Mouse (Mus musculus): ENCODE results near the gene Hunk.

The Hunk gene

DNA sequence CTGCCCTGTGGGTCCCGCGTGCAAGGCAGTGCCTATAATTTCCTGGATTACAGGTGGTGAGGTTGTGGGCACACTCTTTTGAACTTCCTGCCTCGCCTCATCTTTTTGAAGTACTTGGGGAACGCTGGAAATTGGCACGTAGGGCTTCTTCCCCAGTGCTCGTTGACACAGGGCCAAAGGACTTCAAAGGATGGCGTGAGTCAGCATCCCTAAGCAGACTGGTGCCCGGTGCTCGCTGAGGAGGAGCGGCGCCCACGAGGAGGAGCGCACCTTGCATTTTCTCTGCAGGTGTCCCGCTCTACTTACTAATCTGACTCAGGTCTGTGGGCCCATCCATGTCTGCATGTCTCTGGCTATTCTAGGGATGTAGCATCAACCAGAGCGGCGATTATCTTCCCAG is 4.9 kb downstream of the Hunk start:
- DNase-seq (ENCODE audit: low read depth, low spot score): no peak

DNA sequence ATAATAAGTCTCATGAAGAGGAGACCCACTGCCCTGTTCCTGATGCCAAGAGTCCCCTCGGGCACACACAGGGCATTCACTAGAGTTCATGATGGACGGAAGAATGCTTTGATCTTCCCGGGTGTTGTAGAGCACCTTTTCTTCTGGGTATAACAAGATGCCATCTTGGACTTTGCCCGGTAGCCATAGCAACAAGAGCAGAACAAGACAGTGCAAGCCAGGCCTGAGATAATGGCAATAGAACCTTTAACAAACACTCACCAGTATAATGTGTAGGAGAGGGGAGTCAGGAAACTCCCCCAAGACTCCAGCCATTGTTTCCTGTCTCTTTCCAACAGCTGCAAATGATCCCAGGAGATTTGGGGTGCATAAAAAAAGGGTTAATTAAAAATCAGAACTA is 8.9 kb downstream of the Hunk start:
- no peak for DNase-seq (ENCODE audit: low read depth, low spot score)

DNA sequence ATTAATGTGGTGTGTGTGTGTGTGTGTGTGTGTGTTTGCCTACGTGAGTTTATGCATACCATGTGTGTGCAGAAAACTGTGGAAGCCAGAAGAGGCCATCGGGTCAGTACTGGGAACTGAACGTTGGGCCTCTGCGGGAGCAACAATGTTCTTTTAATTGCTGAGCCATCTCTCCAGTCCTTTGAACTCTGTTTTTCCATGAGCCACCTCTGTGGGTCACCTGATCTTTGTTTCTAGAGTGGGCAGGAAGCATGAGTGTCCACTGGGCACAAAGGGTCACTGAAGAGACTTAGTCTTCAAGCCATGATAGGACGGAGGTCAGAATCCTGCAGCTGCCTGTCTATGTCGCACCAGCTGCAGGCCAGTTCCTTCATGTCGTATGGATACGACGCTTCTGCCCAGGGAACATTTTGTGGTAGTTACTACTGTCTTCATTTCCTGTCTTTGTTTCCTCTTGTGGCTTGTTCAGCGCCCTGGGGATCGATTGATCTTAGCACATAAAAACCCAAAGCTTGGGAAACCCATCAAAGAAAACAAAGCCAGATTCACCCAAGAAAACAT is 10.3 kb downstream of the Hunk start:
- DNase-seq (ENCODE audit: low read depth, low spot score): no peak

DNA sequence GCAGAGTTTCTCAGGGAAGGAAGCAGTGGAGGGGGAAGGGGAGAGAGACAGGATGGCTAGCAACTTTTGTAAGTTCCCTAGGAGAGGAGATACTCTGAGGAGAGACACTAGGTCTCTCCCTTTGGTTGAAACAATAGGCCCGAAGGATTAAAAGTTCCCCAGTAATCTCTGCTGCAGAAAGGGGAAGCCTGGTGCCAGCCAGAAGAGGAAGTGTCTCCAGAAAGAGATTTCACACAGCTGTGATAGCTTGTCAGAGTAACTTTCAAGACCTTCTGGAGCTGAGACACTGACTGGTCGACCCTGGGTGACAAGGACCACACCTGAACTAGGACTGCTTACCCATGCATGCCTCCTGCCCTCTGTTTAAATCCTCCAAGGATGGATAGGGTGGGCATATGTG is 11.1 kb downstream of the Hunk start:
- no peak for DNase-seq (ENCODE audit: low read depth, low spot score)

DNA sequence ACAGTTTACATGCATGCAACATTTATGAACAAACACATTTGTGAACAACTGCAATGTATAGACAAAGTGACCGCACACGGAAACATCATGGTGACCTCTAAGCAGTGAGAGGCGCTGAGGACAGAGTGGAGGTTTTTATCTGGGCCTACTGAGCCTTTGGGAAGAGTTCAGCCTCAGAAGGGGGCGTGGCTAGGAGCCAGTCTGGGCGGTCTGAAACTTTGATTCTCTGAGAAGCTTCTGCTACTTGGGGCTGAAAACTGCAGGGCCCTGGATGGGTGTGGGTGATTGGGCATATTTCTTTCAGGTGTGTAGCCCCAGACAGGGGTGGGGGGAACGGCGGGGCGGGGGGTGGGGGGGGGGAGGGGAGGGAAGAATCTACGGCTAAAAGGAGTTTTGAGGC is 14.5 kb downstream of the Hunk start:
- DNase-seq (ENCODE audit: low read depth, low spot score): no peak

DNA sequence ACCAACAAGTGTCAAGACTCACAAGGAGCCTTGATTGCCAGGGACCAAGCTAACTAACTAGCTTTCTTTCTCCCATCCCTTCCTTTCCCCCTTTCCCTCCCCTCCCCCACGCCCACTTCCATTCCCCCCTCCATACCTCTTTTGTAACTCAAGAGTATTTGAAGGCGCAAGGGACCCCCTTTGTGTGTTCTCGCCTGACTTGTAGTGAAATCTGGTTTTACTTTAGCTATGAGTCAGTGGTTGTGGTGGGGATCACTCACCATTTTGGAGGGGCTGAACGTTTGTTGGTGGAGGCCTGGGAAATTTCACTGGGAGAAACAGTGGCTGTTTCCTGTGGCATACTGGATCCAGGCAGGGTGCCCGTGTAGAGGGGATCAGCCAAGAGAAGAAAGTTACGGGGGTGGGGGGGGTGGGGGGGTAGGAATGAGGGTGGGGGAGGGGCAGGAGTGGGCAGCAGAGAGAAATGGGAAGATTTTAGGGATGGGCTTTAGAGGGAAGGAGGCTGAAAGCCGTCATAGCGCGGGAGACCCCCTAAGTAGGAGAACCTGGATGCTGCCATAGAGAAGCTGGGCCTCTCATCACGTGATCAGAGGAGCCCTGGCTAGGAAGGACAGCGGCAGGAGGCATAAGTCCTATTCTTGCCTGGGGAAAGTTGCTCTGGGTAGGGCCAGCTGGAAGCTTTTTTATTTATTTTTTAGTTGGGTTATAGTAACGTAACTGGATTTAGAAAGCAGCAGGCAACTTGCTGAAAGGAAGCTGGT is 15.3 kb downstream of the Hunk start:
- DNase-seq (ENCODE audit: low read depth, low spot score): no peak

DNA sequence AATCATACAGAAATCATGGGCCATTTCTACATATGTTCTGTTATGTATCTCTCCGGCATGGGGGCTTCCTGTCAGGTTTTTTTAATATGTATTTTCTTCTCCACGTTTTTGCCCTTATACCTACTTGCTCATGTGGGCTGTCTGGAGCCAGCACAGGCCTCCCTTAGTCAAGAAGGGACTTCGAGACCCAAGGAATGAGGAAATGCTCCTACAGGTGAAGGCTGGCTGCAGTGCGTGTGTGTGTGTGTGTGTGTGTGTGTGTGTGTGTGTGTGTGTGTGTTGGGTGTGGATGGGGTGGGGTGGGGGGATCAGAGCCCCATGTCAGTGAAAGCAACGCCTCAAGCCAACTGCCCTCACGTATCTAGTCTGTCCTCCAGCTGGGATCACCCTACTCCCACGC is 16.5 kb downstream of the Hunk start:
- DNase-seq (ENCODE audit: low read depth, low spot score): no peak

DNA sequence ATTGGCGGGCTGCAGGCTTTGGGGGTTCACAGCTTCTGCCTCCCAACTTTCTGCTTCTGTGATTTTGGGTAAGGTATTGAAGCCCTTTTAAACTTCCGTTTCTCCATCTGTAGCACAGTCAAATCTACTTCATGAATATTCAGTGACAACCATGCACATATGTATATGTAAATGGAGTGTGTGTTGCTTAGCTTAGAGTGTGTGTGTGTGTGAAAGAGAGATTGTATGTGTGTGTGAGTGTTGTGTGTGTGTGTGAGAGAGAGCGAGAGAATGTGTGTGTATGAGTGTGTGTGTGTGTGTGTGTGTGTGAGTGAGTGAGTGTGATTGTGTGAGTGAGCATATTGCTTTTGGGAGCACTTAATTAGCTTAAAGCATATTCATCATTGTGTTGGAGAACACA is 19.4 kb downstream of the Hunk start:
- DNase-seq (ENCODE audit: low read depth, low spot score): no peak

DNA sequence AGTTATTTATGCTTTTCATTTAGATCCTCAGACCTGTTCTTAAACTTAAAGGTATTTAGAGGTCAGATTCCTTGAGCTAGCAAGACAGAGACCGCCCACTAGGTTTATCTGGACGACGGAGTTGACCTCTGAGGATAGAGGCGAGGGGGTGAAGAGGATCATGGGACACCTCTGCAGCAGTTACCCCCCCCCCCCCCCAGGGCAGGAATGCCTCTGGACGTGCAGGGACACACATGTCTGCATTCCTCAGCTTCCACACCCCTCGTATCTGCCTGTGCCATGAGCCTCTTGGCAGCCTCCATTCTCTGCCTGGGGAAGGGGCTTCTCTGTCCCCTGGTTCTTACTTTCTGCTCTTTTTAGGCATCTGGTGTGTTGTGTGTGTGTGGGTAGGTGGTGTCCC is 19.8 kb downstream of the Hunk start:
- DNase-seq (ENCODE audit: low read depth, low spot score): no peak

DNA sequence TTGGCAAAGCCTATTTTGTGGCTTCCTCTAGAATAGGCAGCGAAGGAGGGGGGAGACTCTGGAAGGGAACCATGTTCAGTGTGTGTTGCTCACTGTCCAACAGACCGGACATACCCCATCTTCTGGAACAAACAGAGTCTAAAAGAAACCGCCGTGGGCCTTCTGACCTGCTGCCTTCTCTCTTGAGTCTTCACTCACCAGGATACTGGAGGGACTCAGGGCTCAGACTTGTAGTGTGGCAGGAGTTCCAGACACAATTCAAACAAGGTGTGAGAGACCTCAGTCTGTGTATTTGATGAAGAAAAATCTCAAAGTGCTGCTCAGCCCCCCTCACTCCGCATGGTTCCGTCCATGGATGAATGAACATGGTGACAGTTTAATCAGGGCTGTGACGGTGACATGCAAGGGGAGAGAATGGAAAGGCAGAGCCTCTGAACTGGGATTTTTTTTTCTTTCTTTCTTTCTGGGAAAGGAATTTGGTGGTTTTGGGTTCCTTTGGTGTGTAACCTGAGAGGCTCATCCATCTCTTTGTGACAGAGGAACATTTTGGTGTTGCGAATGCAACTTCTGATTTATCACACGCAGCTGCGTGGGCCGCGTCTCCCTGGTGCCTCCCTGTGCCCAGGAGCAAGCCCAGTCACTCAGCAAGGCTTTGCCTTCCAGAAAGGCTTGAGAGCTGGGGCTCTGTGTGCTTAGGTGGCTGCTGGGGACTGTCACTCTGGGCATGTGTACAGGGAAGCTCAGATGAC is 21.9 kb downstream of the Hunk start:
- DNase-seq (ENCODE audit: low read depth, low spot score): no peak

DNA sequence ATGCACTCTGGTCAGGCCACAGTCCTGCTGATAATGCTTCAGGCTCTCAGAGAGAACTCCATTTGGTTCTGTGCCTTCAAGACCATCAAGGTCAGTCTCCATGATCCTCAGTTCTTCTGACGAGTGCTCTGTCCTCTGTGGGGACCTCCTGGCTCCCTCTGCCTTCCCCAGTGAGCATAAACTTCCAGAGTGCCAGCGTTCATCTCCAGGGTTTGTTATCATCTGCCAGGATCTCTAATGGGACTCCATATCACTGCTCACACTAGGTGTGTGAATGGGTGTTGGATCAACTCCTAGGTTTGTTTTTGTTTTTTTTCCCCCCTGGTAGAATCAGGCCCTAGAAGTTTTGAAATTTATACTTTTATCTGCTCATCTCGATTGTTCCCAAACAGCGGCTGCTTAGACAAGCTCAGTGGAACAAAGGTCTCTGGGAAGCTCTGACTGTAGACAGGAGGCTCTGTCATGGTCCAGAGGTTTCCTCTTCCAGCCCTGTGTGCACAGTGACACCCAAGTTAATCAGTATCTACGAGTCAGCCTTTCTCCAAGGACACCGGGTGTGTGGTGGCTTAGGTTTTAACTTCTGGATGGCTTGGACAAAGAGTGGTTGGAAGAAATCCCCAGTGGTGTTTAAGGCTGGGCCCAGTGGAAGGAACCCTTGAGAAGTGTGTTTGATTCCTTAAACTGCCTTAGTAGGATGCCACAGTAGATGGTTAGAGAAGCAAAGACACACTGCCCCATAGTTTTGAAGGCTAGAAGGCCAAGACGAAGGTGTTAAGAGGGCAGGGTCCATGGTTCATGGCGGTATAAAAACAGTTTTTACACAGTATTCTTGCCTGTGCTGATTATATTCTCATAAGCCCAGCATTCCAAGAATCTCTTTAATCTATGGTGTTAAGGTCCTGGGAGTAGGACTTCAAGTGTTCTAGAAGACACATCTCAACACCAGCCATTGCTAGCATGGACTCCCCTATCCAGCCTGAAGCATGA is 26.6 kb downstream of the Hunk start:
- no peak for DNase-seq (ENCODE audit: low read depth, low spot score)

DNA sequence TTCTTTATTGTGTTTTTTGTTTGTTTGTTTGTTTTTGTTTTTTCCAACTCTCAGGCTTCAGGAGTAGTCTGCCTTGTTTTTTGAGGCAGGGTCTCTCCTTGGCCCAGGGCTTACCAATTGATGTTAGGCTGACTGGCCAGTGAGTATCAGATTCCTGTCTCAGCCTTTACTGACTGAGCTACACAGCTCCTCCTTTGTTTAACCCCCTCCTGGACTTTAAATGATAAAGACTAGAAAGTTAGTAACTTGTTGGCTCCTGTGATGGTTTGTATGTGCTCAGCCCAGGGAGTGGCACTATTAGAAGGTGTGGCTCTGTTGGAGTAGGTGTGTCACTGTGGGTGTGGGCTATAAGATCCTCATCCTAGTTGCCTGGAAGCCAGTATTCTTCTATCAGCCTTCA is 30.8 kb downstream of the Hunk start:
- no peak for DNase-seq (ENCODE audit: low read depth, low spot score)

DNA sequence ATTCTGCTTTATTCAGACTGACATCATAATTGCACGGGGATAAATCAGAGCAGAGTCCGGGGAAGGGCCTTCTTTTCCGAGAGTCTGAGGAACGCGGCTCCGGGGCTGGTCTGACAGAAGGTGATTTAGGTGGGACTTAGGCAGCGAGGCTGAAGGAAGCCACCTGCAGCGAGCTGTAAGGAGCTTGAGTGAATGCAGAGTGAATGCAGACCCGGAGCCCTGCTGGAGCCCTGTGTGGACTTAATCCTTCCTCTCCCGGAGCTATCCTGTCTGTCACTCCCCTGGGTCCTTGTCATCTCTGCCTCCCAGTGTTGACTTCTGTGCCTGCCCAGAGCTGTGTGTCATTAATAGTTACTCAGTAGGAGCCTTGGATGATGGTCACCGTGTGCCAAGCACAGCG is 32.8 kb downstream of the Hunk start:
- no peak for DNase-seq (ENCODE audit: low read depth, low spot score)

DNA sequence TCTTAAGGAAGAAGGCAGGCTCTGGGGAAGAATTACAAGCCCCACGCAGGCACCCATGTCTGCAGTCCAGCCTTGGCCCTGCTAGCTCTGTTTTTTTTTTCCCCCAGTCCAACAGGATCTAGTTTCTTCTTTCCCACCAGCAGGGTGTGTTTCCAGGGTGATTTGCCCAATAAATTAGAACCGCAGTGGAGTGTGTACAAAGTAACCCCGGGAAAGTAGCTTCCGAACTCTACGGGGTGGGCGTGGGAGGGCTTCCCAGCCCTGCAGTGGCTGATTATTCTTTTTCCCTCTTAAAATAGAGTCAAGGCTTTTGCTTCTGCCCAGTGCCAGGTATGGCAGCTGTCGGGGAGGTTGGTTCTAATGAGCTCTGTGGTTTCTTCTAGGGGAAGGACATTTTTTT is 35.3 kb downstream of the Hunk start:
- DNase-seq (ENCODE audit: low read depth, low spot score): no peak

DNA sequence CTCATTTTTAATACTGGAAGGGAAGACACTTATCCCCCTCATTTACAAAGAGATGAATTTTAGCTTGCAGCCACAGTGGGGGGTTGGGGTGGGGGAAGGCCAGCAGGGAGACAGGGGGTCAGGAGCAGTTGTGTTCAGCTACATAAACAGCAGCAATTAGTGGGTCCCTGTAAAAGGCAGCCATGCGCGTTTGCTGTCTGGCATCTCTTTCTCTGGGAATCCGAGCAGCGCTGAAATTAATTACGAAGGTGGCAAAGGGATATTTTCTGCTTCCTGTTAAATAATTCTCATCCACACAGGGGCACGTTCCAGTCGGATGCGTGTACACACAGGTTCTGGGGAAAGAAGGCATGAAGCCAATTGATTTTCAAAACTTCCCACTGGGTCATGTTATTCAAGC is 35.7 kb downstream of the Hunk start:
- DNase-seq (ENCODE audit: low read depth, low spot score): no peak

DNA sequence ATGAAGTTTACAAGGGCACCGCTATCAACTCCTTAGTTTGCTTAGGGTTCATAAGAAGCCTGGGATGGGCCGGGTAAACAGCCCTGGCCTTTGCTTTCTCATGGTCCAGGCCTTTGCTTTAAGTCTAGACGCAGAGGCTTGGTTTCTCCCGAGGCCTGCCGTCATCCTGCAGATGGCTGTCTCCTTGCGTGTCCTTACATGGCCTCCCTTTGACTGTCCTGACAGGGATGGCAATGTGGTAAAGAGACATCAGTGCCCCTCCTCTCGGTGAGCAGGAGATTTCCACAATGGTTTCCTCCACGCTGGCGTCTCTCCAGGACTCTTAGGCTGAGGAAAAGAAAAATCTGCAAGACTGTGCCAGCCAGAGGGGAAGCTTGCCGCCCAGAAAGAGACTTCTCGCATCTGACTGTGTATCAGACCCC is 36.3 kb downstream of the Hunk start:
- no peak for DNase-seq (ENCODE audit: low read depth, low spot score)

DNA sequence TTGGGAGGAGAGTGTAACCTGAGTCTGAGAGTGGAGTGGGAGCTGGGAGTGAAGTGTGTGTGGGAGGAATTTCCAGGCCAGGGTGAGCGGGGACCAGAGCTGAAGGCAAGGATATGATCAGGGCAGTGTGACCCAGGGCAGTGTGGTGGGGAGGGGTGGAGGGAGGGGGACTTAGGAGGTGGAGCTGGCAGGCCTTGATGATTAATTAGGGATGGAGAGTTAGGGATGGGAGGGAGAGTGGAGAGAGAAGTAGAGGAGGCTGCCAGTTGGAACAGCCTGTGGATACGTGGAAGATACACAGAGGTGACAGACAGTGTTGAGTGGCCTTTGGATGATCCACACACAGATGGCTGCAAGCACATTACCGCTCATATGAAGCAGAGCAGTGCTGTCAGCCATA is 38.1 kb downstream of the Hunk start:
- DNase-seq (ENCODE audit: low read depth, low spot score): no peak

DNA sequence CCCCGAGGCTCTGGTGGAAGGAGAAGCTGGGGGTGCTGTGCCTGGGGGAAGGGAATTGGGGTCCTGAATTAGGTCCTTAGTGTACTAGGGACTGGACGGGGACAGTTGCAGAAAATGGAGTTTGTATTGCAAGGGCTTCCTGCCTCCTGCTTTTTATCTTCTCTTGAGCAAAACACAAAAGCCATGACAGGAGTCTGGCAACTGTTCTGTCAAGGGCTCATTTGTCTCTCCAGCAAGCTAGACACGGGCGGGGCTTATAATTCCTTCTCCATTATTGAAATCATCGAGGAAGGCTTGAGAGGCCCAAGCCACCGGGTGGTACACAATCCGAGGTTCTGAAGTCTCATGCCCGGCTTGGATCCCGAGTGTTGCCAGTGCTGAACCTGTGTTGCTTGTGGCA is 38.6 kb downstream of the Hunk start:
- DNase-seq (ENCODE audit: low read depth, low spot score): no peak

DNA sequence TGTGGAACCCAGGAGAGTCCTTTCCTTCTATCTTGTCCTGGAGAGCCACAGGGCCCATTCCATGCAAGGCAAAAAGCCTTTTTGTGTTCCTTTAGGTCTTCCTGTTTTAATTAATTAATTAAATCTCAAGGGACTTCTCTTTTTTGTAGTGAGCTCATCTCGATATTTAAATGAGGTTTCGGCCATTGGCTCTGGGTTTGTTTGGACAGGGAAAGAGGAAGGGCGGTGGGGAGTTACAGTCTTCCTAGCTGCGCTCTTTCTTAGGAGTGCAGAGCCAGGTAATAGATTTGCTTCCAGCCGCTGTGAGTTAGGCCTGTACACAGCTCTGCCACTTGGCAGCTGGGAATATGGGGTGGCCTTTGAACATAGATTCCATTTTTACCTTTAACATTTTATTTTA is 40.4 kb downstream of the Hunk start:
- DNase-seq (ENCODE audit: low read depth, low spot score): no peak

DNA sequence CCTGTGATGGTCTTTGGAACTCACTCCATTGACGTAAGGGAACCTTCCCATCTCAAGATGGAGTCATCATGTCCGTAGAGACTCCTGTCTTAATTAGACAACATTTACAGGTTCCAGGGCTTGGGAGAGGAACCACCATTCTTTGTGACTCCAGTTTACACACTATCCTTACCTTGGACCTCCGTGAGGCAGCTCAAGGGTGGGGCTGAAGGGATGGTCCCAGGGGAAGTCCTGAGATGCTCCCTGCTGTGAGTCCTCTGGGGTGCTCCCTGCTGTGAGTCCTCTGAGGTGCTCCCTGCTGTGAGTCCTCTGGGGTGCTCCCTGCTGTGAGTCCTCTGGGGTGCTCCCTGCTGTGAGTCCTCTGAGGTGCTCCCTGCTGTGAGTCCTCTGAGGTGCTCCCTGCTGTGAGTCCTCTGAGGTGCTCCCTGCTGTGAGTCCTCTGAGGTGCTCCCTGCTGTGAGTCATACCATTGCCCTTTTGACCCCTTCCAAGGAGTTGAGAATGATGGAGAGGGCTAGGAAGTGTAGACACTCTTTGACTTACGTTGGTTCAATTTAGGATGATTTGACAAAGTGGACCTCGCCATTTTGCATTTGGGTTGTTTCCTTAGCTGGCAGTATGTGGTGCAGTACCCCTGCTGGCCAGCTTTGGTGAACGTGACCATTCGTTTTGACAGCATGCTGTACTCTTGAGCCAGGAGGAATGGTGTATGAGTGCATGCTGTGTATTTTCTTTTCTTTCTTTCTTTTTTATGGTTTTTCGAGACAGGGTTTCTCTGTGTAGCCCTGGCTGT is 42.2 kb downstream of the Hunk start:
- no peak for DNase-seq (ENCODE audit: low read depth, low spot score)

DNA sequence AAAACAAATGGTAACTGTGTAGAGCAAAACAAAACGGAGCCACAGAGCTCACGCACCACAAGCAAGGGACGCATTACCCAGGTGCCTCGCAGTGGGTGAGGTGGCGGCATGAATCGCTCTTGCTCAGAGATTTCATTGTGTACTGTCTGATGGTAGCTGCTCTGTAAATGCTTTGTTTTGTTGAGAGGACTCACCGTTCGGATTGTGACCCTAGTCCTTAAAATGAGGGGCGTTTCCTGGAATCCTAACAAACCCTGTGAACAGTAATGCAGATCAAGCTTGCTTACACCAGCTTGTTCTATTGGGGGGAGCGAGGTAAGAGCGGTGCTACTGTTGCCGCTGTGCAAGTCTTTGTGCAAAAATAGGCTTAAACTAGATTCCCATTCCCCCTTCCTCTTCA is 47.7 kb downstream of the Hunk start:
- no peak for DNase-seq (ENCODE audit: low read depth, low spot score)

All from c-Kit-negative CD71-positive TER-119-positive erythroid progenitor cells, embryonic 14.5 days (primary cell).